Mouse (Mus musculus): Measurements from ENCODE around the gene Ppp1r13l.

GRCm38 (mm10) chr7:19350221-19350620, 9.3 kb upstream of the Ppp1r13l start:
- TF ChIP-seq CTCF (conservative IDR thresholded peaks at IDR 0.05; ENCODE audit: low read length) (no peak), POU5F1 (IDR thresholded peaks at IDR 0.05; ENCODE audit: borderline replicate concordance, low read length) (no peak)

Data from E14TG2a.4 (cell line).